Mouse (Mus musculus): ENCODE results near the gene Scamp4. TPM values are rescaled to one million over a fixed set of nuclear protein-coding genes. Genes with fewer than 3 reads are reported as not detected.

The Scamp4 gene
- polyA plus RNA-seq, 1 experiment from 2014 or later = 65.1 TPM

- Histone ChIP-seq H3K9ac (no peak overlapping the region), H3K4me1 (replicated peaks) (peaks cover 32% of the 10 kb centered on the region), H3K4me3 (no peak overlapping the region), H3K4me2 (no peak overlapping the region), H3K36me3 (peaks cover 11% of the 10 kb centered on the region), H3K27me3 (no peaks in the 10 kb centered on the region), H3K9me3 (no peaks in the 10 kb centered on the region), H3K27ac (no peak overlapping the region)
- 87% methylated on average over 9 of the region's 9 CpGs for WGBS
- ATAC-seq (ENCODE audit: low FRiP score) = no peak
These were observed 17.7 kb downstream of the Scamp4 start for GRCm38 (mm10) chr10:80620365-80620764.

GRCm38 (mm10) chr10:80620796-80621689 lies 18.4 kb downstream of the Scamp4 start:
- Histone ChIP-seq H3K9ac (peak overlapping the region; percentile 69), H3K4me2 (peak overlapping the region; percentile 68), H3K4me1 (replicated peaks) (peaks cover 38% of the 10 kb centered on the region), H3K27me3 (no peaks in the 10 kb centered on the region), H3K27ac (peak overlapping the region; percentile 96), H3K4me3 (peak overlapping the region; percentile 81), H3K36me3 (peaks cover 4% of the 10 kb centered on the region), H3K9me3 (no peaks in the 10 kb centered on the region)
- WGBS = 58% methylated on average over 16 of the region's 16 CpGs
- no peak for ATAC-seq (ENCODE audit: low FRiP score)

GRCm38 (mm10) chr10:80621690-80621939 lies 18.9 kb downstream of the Scamp4 start:
- peaks cover 42% of the 10 kb centered on the region for H3K4me1 ChIP-seq (replicated peaks)
- 3% methylated on average over 9 of the region's 9 CpGs for WGBS
- no peaks in the 10 kb centered on the region for H3K9me3 ChIP-seq
- no peaks in the 10 kb centered on the region for H3K36me3 ChIP-seq
- H3K27ac ChIP-seq = peak overlapping the region; percentile 96
- H3K4me3 ChIP-seq = peak overlapping the region; percentile 81
- H3K9ac ChIP-seq = peak overlapping the region; percentile 69
- no peak; the same call in 1 of the 2 replicates for ATAC-seq (ENCODE audit: low FRiP score)
- H3K27me3 ChIP-seq = no peaks in the 10 kb centered on the region
- peak overlapping the region; percentile 68 for H3K4me2 ChIP-seq

- Histone ChIP-seq H3K36me3 (no peaks in the 10 kb centered on the region), H3K27me3 (no peaks in the 10 kb centered on the region), H3K4me3 (peak overlapping the region; percentile 81), H3K4me2 (peak overlapping the region; percentile 68), H3K27ac (peak overlapping the region; percentile 96), H3K9ac (peak overlapping the region; percentile 97), H3K4me1 (replicated peaks) (peaks cover 42% of the 10 kb centered on the region), H3K9me3 (no peaks in the 10 kb centered on the region)
- under 1% methylated on average over 64 of the region's 64 CpGs for WGBS
- ATAC-seq (ENCODE audit: low FRiP score) = peak; percentile 95
These were observed 19.4 kb downstream of the Scamp4 start for GRCm38 (mm10) chr10:80621940-80622660.

DNA sequence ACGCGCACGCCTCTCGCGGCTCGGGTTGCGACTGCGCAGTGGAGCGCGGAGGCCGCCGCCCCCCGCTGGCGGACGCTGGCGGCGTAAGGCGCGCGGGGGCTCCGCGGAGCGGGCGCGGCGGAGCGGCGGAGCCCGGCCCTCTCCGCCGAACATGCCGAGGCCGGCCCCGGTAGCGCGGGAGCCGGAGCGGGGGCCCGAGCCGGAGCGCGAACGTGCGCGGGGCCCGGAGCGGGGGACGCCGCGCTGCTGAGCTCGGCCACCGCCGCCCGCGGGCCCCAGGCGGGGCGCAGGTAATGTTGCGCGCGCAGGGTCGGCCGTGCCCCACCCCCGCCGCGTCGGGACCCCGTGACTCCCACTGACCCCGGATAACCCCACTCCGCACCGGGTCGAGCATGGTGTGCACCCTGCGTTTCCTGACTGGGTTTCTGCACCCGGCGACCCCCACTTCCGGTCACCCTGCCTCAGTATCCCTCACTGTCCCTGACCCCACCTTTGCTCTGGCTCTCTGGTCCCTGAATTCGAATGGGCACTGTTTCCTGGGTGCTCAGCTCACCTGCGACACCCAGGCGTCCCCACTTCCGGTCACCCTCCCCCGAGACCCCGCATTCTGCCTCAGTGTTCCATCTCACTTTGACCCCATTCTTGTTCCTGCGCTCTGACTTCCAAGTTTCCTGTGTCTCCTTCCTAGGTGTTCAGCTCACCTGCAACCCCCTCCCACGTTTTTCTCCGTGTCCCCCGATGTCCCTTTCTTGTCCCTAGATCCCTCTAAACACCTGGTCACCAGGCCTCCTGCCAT lies 20.2 kb downstream of the Scamp4 start, which contains the start of gene Csnk1g2:
TSS of gene Csnk1g2 (plus strand) at position 178 of the 796 bp plus-strand sequence.
- Histone ChIP-seq H3K4me1 (replicated peaks) (peaks cover 49% of the 10 kb centered on the region), H3K27ac (peak within 1 kb of the TSS; percentile 96), H3K27me3 (no peaks in the 10 kb centered on the region), H3K9ac (peak within 1 kb of the TSS; percentile 97), H3K36me3 (no peaks in the 10 kb centered on the region), H3K4me2 (peak within 1 kb of the TSS; percentile 98), H3K4me3 (peak within 1 kb of the TSS; percentile 81), H3K9me3 (no peaks in the 10 kb centered on the region)
- peak; percentile 8 for ATAC-seq (ENCODE audit: low FRiP score)
- under 1% methylated on average over 85 of the region's 85 CpGs for WGBS

DNA sequence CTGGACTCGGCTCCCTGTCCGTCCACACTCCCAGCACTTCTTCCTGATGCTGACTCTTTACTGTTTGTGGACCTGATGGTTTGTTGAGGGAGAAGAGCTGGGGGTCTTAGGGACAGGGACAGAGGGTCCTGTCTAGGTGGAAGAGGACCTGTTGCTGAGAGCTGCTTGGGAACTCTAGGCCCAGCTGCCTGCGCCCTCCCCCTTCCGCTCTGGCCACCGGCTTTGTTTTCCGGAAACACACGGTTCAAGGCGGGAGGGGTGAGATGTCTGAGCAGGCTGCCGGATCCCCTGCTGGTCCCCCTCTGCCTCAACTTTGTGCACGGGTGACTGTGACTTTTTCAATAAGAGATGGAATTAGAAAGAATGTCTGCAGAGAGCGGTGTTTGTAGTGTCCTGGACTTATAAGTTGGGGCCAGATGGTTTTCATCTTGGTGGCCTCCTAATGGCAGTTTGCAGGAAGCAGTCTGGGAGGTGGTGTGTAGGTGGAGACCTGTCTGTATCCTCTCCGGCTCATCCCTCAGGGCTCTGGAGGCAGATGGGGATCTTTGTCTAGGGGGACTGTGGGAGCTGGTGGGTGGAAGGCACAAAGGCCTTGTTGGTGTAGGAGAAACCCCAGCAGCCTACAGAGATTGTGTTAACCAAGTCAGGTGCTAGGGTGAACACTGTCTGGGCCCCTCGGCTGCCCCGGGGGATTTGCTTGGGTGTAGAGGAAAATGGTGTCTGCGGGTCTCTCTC lies 21.0 kb downstream of the Scamp4 start:
- Histone ChIP-seq H3K9me3 (no peaks in the 10 kb centered on the region), H3K27me3 (no peaks in the 10 kb centered on the region), H3K4me2 (peak overlapping the region; percentile 98), H3K27ac (peak overlapping the region; percentile 96), H3K4me3 (peak overlapping the region; percentile 81), H3K36me3 (no peaks in the 10 kb centered on the region), H3K9ac (peak overlapping the region; percentile 97), H3K4me1 (replicated peaks) (peaks cover 57% of the 10 kb centered on the region)
- ATAC-seq (ENCODE audit: low FRiP score) = no peak
- WGBS = 19% methylated on average over 15 of the region's 15 CpGs

- Histone ChIP-seq H3K36me3 (no peaks in the 10 kb centered on the region; the same call in 1 of the 2 replicates), H3K27me3 (no peaks in the 10 kb centered on the region), H3K9me3 (no peaks in the 10 kb centered on the region), H3K27ac (no peak overlapping the region), H3K9ac (0 out of 2 replicates have a peak overlapping the region, but pooled peaks have one; percentile 20), H3K4me1 (replicated peaks) (peaks cover 75% of the 10 kb centered on the region), H3K4me3 (no peak overlapping the region), H3K4me2 (no peak overlapping the region)
- 97% methylated on average over 4 of the region's 4 CpGs for WGBS
- ATAC-seq (ENCODE audit: low FRiP score) = no peak
These were observed 23.1 kb downstream of the Scamp4 start for GRCm38 (mm10) chr10:80625764-80626163.

- H3K27me3 ChIP-seq = no peaks in the 10 kb centered on the region
- no peak overlapping the region for H3K4me2 ChIP-seq
- H3K27ac ChIP-seq = peak overlapping the region; percentile 40; the same call in 1 of the 2 replicates
- no peak overlapping the region for H3K4me3 ChIP-seq
- H3K9me3 ChIP-seq = no peaks in the 10 kb centered on the region
- peaks cover 67% of the 10 kb centered on the region for H3K4me1 ChIP-seq (replicated peaks)
- ATAC-seq (ENCODE audit: low FRiP score) = no peak
- 69% methylated on average over 2 of the region's 2 CpGs for WGBS
- peak overlapping the region; percentile 58 for H3K9ac ChIP-seq
- H3K36me3 ChIP-seq = peaks cover 9% of the 10 kb centered on the region; the same call in 1 of the 2 replicates
These were observed 25.0 kb downstream of the Scamp4 start for GRCm38 (mm10) chr10:80627685-80628084.

DNA sequence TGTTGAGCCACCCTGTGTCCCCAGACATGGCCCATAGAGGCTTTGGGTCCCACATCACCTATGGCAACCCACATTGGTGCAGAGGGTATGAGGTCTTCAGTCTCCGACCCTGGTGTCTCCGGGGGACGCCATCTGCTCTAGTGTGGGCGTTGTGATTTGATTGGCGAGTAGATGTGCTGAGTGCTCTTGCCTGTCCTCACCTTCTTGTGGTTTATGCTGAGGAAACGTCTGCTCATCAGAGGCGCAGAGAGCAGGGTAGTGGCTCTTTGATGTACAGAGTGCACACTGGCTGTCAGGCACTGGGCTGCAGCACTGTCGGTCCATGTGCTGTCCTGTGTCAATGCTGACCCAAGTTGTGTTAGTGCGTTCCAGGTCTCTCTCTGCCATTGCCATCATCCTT lies 26.3 kb downstream of the Scamp4 start:
- 79% methylated on average over 9 of the region's 9 CpGs for WGBS

DNA sequence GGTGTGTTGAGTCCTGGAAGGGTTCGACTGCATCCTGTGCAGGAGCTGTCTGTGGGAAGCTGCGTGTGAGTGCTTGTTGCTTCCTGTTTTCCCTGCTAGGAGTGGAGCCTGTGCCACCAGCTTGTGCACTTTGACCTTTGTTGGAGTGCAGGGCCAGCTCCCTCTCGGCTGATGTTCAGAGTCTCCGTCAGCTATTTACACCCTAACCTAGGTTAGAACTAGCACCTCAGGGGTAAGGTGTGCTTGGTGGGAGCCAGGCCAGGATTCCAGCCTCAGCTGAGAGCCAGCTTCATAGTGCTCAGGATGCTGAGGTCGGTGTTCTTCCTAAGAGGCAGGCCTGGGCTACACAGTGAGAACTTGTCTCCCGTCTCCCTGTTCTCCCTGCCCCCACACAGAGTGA lies 32.7 kb downstream of the Scamp4 start:
- H3K4me1 ChIP-seq (replicated peaks) = peaks cover 3% of the 10 kb centered on the region; the same call in 1 of the 2 replicates
- H3K9ac ChIP-seq = no peak overlapping the region
- H3K27me3 ChIP-seq = no peaks in the 10 kb centered on the region
- H3K4me3 ChIP-seq = no peak overlapping the region
- no peaks in the 10 kb centered on the region for H3K9me3 ChIP-seq
- H3K27ac ChIP-seq = no peak overlapping the region
- peaks cover 75% of the 10 kb centered on the region for H3K36me3 ChIP-seq
- no peak overlapping the region for H3K4me2 ChIP-seq
- ATAC-seq (ENCODE audit: low FRiP score) = no peak
- WGBS = 91% methylated on average over 6 of the region's 6 CpGs

More for the DNA sequence above, 26.3 kb downstream of the Scamp4 start:
- peak overlapping the region; percentile 35; the same call in 1 of the 2 replicates for H3K27ac ChIP-seq
- no peak overlapping the region for H3K4me2 ChIP-seq
- peaks cover 11% of the 10 kb centered on the region for H3K36me3 ChIP-seq
- peaks cover 58% of the 10 kb centered on the region for H3K4me1 ChIP-seq (replicated peaks)
- H3K9ac ChIP-seq = peak overlapping the region; percentile 36; the same call in 1 of the 2 replicates
- H3K4me3 ChIP-seq = no peak overlapping the region
- H3K27me3 ChIP-seq = no peaks in the 10 kb centered on the region
- H3K9me3 ChIP-seq = no peaks in the 10 kb centered on the region
- ATAC-seq (ENCODE audit: low FRiP score) = no peak

GRCm38 (mm10) chr10:80646936-80647335 lies 44.3 kb downstream of the Scamp4 start:
- H3K27me3 ChIP-seq = no peaks in the 10 kb centered on the region
- no peak overlapping the region for H3K4me3 ChIP-seq
- H3K4me2 ChIP-seq = no peak overlapping the region
- no peak for ATAC-seq (ENCODE audit: low FRiP score)
- H3K27ac ChIP-seq = no peak overlapping the region
- H3K36me3 ChIP-seq = peaks cover 73% of the 10 kb centered on the region
- no peaks in the 10 kb centered on the region for H3K9me3 ChIP-seq
- peaks cover 6% of the 10 kb centered on the region; the same call in 1 of the 2 replicates for H3K4me1 ChIP-seq (replicated peaks)
- WGBS = 91% methylated on average over 10 of the region's 10 CpGs
- no peak overlapping the region for H3K9ac ChIP-seq
